Mouse (Mus musculus): Measurements from ENCODE around the gene Atp1a4.

DNA sequence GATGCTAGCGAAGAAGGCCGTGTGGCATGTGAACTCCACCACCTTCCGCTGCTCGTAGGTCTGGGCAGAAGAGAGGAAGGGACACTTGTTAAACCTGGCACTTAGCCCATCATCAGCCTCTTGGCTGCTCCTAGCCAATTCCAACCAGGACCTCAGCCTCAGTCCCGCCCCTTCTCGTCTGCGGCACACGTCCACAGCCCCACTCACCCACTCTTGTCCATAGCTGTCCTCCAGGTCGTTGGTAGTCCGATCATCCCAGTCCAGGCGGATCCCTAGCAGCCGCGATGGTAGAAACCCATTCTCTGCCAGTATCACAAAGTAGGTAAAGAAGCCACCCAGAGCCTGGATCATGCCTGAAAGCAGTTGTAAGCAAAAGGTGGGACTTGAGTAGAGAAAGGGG, 20.1 kb upstream of the Atp1a4 start:
- TF ChIP-seq CTCF (IDR thresholded peaks at IDR 0.05; ENCODE audit: insufficient read depth, low read length) (no peak), POLR2A (IDR thresholded peaks at IDR 0.05; ENCODE audit: borderline replicate concordance, extremely low read depth, low read depth, low read length) (no peak)

Measured in lung, adult 2 months (tissue).